Mouse (Mus musculus): ENCODE measurements at regions not wholly inside any gene's neighbourhood (a gene's known extent, or its start where the extent isn't known, plus 50 kb on each side); places are given as distances from the start of the nearest gene placed in this dataset.

GRCm38 (mm10) chr10:101288082-101288481 lies 393.2 kb upstream of the Mgat4c start:
- TF ChIP-seq CTCF (IDR thresholded peaks at IDR 0.05; ENCODE audit: borderline replicate concordance, insufficient read depth, low read depth, low read length) (no peak), POLR2A (IDR thresholded peaks at IDR 0.05; ENCODE audit: borderline replicate concordance, insufficient read depth, low read length) (no peak)
